Mouse (Mus musculus): ENCODE data around the gene Rtp2. TPM values are rescaled to one million over a fixed set of nuclear protein-coding genes. Genes with fewer than 3 reads are reported as not detected.
A peak's percentile ranks its signal among the peaks of the same experiment; 100 is the strongest.

Gene Rtp2
- total and polyA plus RNA-seq, 3 experiments, result not detected

- Histone ChIP-seq H3K4me3 (no peak overlapping the region), H3K27ac (peak overlapping the region; percentile 60), H3K36me3 (ENCODE audit: control insufficient read depth, insufficient read depth, low read length) (no peaks in the 10 kb centered on the region), H3K4me1 (ENCODE audit: control insufficient read depth, insufficient read depth, low read length) (peaks cover 6% of the 10 kb centered on the region), H3K27me3 (ENCODE audit: control insufficient read depth, insufficient read depth, low read length) (no peaks in the 10 kb centered on the region), H3K9ac (ENCODE audit: low read depth, low read length) (no peak overlapping the region), H3K79me2 (replicated peaks; ENCODE audit: control insufficient read depth, insufficient read depth, low read length) (no peaks in the 10 kb centered on the region)
- WGBS, result 79% methylated on average over 3 of the region's 3 CpGs
- peak in 1 of 2 experiments; percentile 42 for DNase-seq
- intact Hi-C loops (cut with DNase I), result no loop called here
- TF ChIP-seq CTCF (IDR thresholded peaks at IDR 0.05) (no peak), EP300 (IDR thresholded peaks at IDR 0.05; ENCODE audit: insufficient read depth, low read depth, low read length) (no peak), POLR2A (IDR thresholded peaks at IDR 0.05; ENCODE audit: insufficient read depth, low read depth, low read length) (no peak)
These were observed 45.5 kb upstream of the Rtp2 start for GRCm38 (mm10) chr16:23977732-23978131.

DNA sequence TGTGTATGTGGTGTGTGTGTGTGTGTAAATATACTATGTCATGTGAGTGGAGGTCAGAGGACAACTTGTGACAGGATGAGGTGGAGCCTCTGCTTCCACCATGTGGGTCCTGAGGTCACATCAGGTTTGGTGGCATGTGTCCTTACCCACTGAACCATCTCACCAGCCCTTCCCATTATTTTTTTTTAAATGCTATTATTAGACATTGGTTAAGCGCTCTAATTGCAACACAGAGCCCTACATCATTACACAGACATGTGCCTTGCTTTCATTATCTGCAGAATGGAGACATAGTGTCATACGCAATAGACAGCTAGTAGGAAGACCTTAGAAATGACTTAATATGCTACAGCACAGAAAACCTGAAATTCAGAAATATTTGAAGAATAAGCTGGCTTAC lies 44.0 kb upstream of the Rtp2 start:
- no peak for TF ChIP-seq CTCF (IDR thresholded peaks at IDR 0.05)
- no peak for TF ChIP-seq EP300 (IDR thresholded peaks at IDR 0.05; ENCODE audit: insufficient read depth, low read depth, low read length)
- TF ChIP-seq POLR2A (IDR thresholded peaks at IDR 0.05; ENCODE audit: insufficient read depth, low read depth, low read length), result no peak
- Histone ChIP-seq H3K27ac (no peak overlapping the region), H3K27me3 (ENCODE audit: control insufficient read depth, insufficient read depth, low read length) (no peaks in the 10 kb centered on the region), H3K4me3 (no peak overlapping the region), H3K79me2 (replicated peaks; ENCODE audit: control insufficient read depth, insufficient read depth, low read length) (no peaks in the 10 kb centered on the region), H3K4me1 (ENCODE audit: control insufficient read depth, insufficient read depth, low read length) (peaks cover 5% of the 10 kb centered on the region), H3K36me3 (ENCODE audit: control insufficient read depth, insufficient read depth, low read length) (no peaks in the 10 kb centered on the region), H3K9ac (ENCODE audit: low read depth, low read length) (no peak overlapping the region)
- no peak for DNase-seq
- WGBS, result 63% methylated on average over 2 of the region's 2 CpGs
- intact Hi-C loops (cut with DNase I), result no loop called here

- TF ChIP-seq POLR2A (IDR thresholded peaks at IDR 0.05; ENCODE audit: insufficient read depth, low read depth, low read length), result no peak
- no peak for TF ChIP-seq CTCF (IDR thresholded peaks at IDR 0.05)
- no peak for TF ChIP-seq EP300 (IDR thresholded peaks at IDR 0.05; ENCODE audit: insufficient read depth, low read depth, low read length)
- Histone ChIP-seq H3K4me1 (ENCODE audit: control insufficient read depth, insufficient read depth, low read length) (peaks cover 2% of the 10 kb centered on the region; the same call in 1 of the 2 replicates), H3K79me2 (replicated peaks; ENCODE audit: control insufficient read depth, insufficient read depth, low read length) (no peaks in the 10 kb centered on the region), H3K27me3 (ENCODE audit: control insufficient read depth, insufficient read depth, low read length) (no peaks in the 10 kb centered on the region), H3K36me3 (ENCODE audit: control insufficient read depth, insufficient read depth, low read length) (peaks cover 7% of the 10 kb centered on the region), H3K4me3 (no peak overlapping the region), H3K27ac (no peak overlapping the region), H3K9ac (ENCODE audit: low read depth, low read length) (no peak overlapping the region)
- 80% methylated on average over 9 of the region's 9 CpGs for WGBS
- peak in 1 of 2 experiments; percentile 29 for DNase-seq
- intact Hi-C loops (cut with DNase I), result no loop called here
These were observed 41.6 kb upstream of the Rtp2 start for GRCm38 (mm10) chr16:23973635-23974367.

GRCm38 (mm10) chr16:23972901-23973300 lies 40.7 kb upstream of the Rtp2 start:
- Histone ChIP-seq H3K27ac (no peak overlapping the region), H3K9ac (ENCODE audit: low read depth, low read length) (no peak overlapping the region), H3K4me1 (ENCODE audit: control insufficient read depth, insufficient read depth, low read length) (peaks cover 2% of the 10 kb centered on the region; the same call in 1 of the 2 replicates), H3K36me3 (ENCODE audit: control insufficient read depth, insufficient read depth, low read length) (peaks cover 7% of the 10 kb centered on the region), H3K79me2 (replicated peaks; ENCODE audit: control insufficient read depth, insufficient read depth, low read length) (no peaks in the 10 kb centered on the region), H3K27me3 (ENCODE audit: control insufficient read depth, insufficient read depth, low read length) (no peaks in the 10 kb centered on the region), H3K4me3 (no peak overlapping the region)
- 60% methylated on average over 11 of the region's 11 CpGs for whole genome bisulfite sequencing
- TF ChIP-seq POLR2A (IDR thresholded peaks at IDR 0.05; ENCODE audit: insufficient read depth, low read depth, low read length) (no peak), CTCF (IDR thresholded peaks at IDR 0.05) (no peak), EP300 (IDR thresholded peaks at IDR 0.05; ENCODE audit: insufficient read depth, low read depth, low read length) (no peak)
- intact Hi-C loops (cut with DNase I), result no loop called here
- no peak for DNase-seq

GRCm38 (mm10) chr16:23972126-23972740 lies 40.0 kb upstream of the Rtp2 start:
- no peak for DNase-seq
- Histone ChIP-seq H3K36me3 (ENCODE audit: control insufficient read depth, insufficient read depth, low read length) (peaks cover 7% of the 10 kb centered on the region), H3K4me3 (no peak overlapping the region), H3K27ac (no peak overlapping the region), H3K9ac (ENCODE audit: low read depth, low read length) (no peak overlapping the region), H3K79me2 (replicated peaks; ENCODE audit: control insufficient read depth, insufficient read depth, low read length) (no peaks in the 10 kb centered on the region), H3K27me3 (ENCODE audit: control insufficient read depth, insufficient read depth, low read length) (no peaks in the 10 kb centered on the region), H3K4me1 (ENCODE audit: control insufficient read depth, insufficient read depth, low read length) (peaks cover 2% of the 10 kb centered on the region; the same call in 1 of the 2 replicates)
- TF ChIP-seq EP300 (IDR thresholded peaks at IDR 0.05; ENCODE audit: insufficient read depth, low read depth, low read length), result no peak
- no peak for TF ChIP-seq CTCF (IDR thresholded peaks at IDR 0.05)
- no peak for TF ChIP-seq POLR2A (IDR thresholded peaks at IDR 0.05; ENCODE audit: insufficient read depth, low read depth, low read length)
- WGBS, result 85% methylated on average over 20 of the region's 20 CpGs
- intact Hi-C loops (cut with DNase I), result no loop called here

- H3K27me3 ChIP-seq (ENCODE audit: control insufficient read depth, insufficient read depth, low read length), result no peaks in the 10 kb centered on the region
- H3K36me3 ChIP-seq (ENCODE audit: control insufficient read depth, insufficient read depth, low read length), result peaks cover 7% of the 10 kb centered on the region
- H3K9ac ChIP-seq (ENCODE audit: low read depth, low read length), result no peak overlapping the region
- TF ChIP-seq CTCF (IDR thresholded peaks at IDR 0.05), result no peak
- H3K27ac ChIP-seq, result no peak overlapping the region
- no peaks in the 10 kb centered on the region for H3K79me2 ChIP-seq (replicated peaks; ENCODE audit: control insufficient read depth, insufficient read depth, low read length)
- H3K4me1 ChIP-seq (ENCODE audit: control insufficient read depth, insufficient read depth, low read length), result peaks cover 2% of the 10 kb centered on the region; the same call in 1 of the 2 replicates
- intact Hi-C loops (cut with DNase I), result no loop called here
- DNase-seq, result peak in 1 of 2 experiments; percentile 28
- no peak overlapping the region for H3K4me3 ChIP-seq
- WGBS, result 57% methylated on average over 14 of the region's 14 CpGs
These were observed 37.7 kb upstream of the Rtp2 start for GRCm38 (mm10) chr16:23969919-23970318.

Measured in heart, adult 2 months (tissue).